ENCODE assay signal across 31 mouse cellular contexts in genomic region chr13:16379492-16379891, GRCm38 (mm10).
DNase-seq lines count a peak whose midpoint lies in the region; ATAC-seq and TF ChIP-seq lines count a peak whose summit lies in the region.
"Had no signal": no experiment of that assay in that cellular context is flagged by ENCODE, and none has a peak within 500 bp of the region (broad histone marks: within the 10 kb centered on the region; RNA-seq: fewer than 3 reads in every experiment).

No protein-coding gene starts in this region.

- ATAC-seq in forebrain, embryonic 15.5 days (replicated peaks) = peak; percentile 88
- ATAC-seq in forebrain, embryonic 14.5 days = no peak
- no peak for ATAC-seq in kidney, postnatal 0 days (replicated peaks; ENCODE audit: low FRiP score, low read depth)
- ATAC-seq in lung, embryonic 14.5 days (ENCODE audit: insufficient read depth) = 0 out of 2 replicates have a peak, but pooled peaks have one; percentile 52
- ATAC-seq: activated CD4-positive, CD25-positive, alpha-beta regulatory T cell, adult 4 months; inflammation-experienced regulatory T-cells, adult 6 months; lung, postnatal 0 days; midbrain, embryonic 15.5 days had no signal

- H3K36me3 ChIP-seq in forebrain, embryonic 15.5 days = no peaks in the 10 kb centered on the region
- H3K36me3 ChIP-seq in forebrain, embryonic 14.5 days (ENCODE audit: control insufficient read depth, insufficient read depth, low read length) = no peaks in the 10 kb centered on the region
- H3K36me3 ChIP-seq in kidney, postnatal 0 days (ENCODE audit: insufficient read depth, low read length) = no peaks in the 10 kb centered on the region
- no peaks in the 10 kb centered on the region for H3K36me3 ChIP-seq in lung, embryonic 14.5 days (ENCODE audit: insufficient read depth)
- H3K36me3 ChIP-seq: embryonic facial prominence, embryonic 10.5 days; embryonic facial prominence, embryonic 15.5 days; hindbrain, embryonic 10.5 days; hindbrain, embryonic 15.5 days; limb, embryonic 10.5 days; limb, embryonic 15.5 days; midbrain, embryonic 10.5 days; midbrain, embryonic 15.5 days; neural tube, embryonic 15.5 days had no signal

- H3K27me3 ChIP-seq in forebrain, embryonic 15.5 days = no peaks in the 10 kb centered on the region
- H3K27me3 ChIP-seq in forebrain, embryonic 14.5 days (replicated peaks; ENCODE audit: control insufficient read depth, insufficient read depth, low read length) = no peaks in the 10 kb centered on the region
- H3K27me3 ChIP-seq in kidney, postnatal 0 days (ENCODE audit: insufficient read depth, low read length) = no peaks in the 10 kb centered on the region
- no peaks in the 10 kb centered on the region for H3K27me3 ChIP-seq in lung, embryonic 14.5 days (ENCODE audit: insufficient read depth, low read length)
- H3K27me3 ChIP-seq: CH12.LX; embryonic facial prominence, embryonic 15.5 days; hindbrain, embryonic 15.5 days; limb, embryonic 15.5 days; midbrain, embryonic 15.5 days; neural tube, embryonic 15.5 days had no signal

- no peak overlapping the region for H3K4me2 ChIP-seq in forebrain, embryonic 15.5 days (replicated peaks)
- no peak overlapping the region for H3K4me2 ChIP-seq in forebrain, embryonic 14.5 days (ENCODE audit: low read length)
- H3K4me2 ChIP-seq in kidney, postnatal 0 days (ENCODE audit: low read length) = no peak overlapping the region
- H3K4me2 ChIP-seq in lung, embryonic 14.5 days = no peak overlapping the region
- H3K4me2 ChIP-seq: embryonic facial prominence, embryonic 15.5 days; hindbrain, embryonic 15.5 days; limb, embryonic 15.5 days; midbrain, embryonic 15.5 days; neural tube, embryonic 15.5 days had no signal

- TF ChIP-seq CTCF in kidney, postnatal 0 days (IDR thresholded peaks at IDR 0.05; ENCODE audit: low read depth) = no peak
- TF ChIP-seq CTCF in lung, embryonic 14.5 days (IDR thresholded peaks at IDR 0.05; ENCODE audit: low read depth) = no peak

- H3K4me1 ChIP-seq in forebrain, embryonic 15.5 days = no peaks in the 10 kb centered on the region
- no peaks in the 10 kb centered on the region for H3K4me1 ChIP-seq in forebrain, embryonic 14.5 days (ENCODE audit: control insufficient read depth, insufficient read depth, low read length)
- H3K4me1 ChIP-seq in kidney, postnatal 0 days (replicated peaks; ENCODE audit: insufficient read depth, low read length) = no peaks in the 10 kb centered on the region
- H3K4me1 ChIP-seq in lung, embryonic 14.5 days (ENCODE audit: insufficient read depth) = no peaks in the 10 kb centered on the region
- H3K4me1 ChIP-seq: embryonic facial prominence, embryonic 10.5 days; embryonic facial prominence, embryonic 15.5 days; hindbrain, embryonic 10.5 days; hindbrain, embryonic 15.5 days; limb, embryonic 10.5 days; limb, embryonic 15.5 days; midbrain, embryonic 10.5 days; midbrain, embryonic 15.5 days; neural tube, embryonic 15.5 days had no signal

- 77% methylated on average over 5 of the region's 5 CpGs for WGBS in forebrain, embryonic 15.5 days
- 89% methylated on average over 5 of the region's 5 CpGs for WGBS in forebrain, embryonic 14.5 days
- 44% methylated on average over 5 of the region's 5 CpGs for WGBS in kidney, postnatal 0 days
- WGBS in lung, embryonic 14.5 days = 61% methylated on average over 5 of the region's 5 CpGs

- H3K9ac ChIP-seq in forebrain, embryonic 15.5 days (replicated peaks) = no peak overlapping the region
- no peak overlapping the region for H3K9ac ChIP-seq in forebrain, embryonic 14.5 days (ENCODE audit: low read length)
- H3K9ac ChIP-seq in kidney, postnatal 0 days (ENCODE audit: low read depth, low read length) = no peak overlapping the region
- H3K9ac ChIP-seq in lung, embryonic 14.5 days = no peak overlapping the region
- H3K9ac ChIP-seq: embryonic facial prominence, embryonic 15.5 days; hindbrain, embryonic 15.5 days; limb, embryonic 15.5 days; liver, embryonic 14.5 days; midbrain, embryonic 15.5 days; neural tube, embryonic 15.5 days had no signal

- no peak for DNase-seq in forebrain, embryonic 14.5 days (ENCODE audit: low spot score)
- peak; percentile 72 for DNase-seq in kidney, postnatal 0 days (ENCODE audit: low spot score)
- no peak for DNase-seq in kidney, adult 18-20 months
- DNase-seq in lung, embryonic 14.5 days = peak; percentile 60
- DNase-seq in lung, postnatal 36 days = no peak
- peak; percentile 30 for DNase-seq in brain, embryonic 18.5 days (ENCODE audit: low read depth, low spot score)
- no peak for DNase-seq in gastrocnemius, postnatal 4 days (ENCODE audit: low spot score in 2 of 2)
- DNase-seq: adrenal gland, adult 8-10 months; cerebellum, adult 8-10 months; cerebellum, postnatal 25 days; gastrocnemius, postnatal 10 days; heart, postnatal 14 days; layer of hippocampus, adult 9-11 months; retina, postnatal 1 day; right cerebral cortex, postnatal 14 days; thymus, postnatal 4 days had no signal

- H3K9me3 ChIP-seq in forebrain, embryonic 15.5 days = no peaks in the 10 kb centered on the region
- no peaks in the 10 kb centered on the region for H3K9me3 ChIP-seq in forebrain, embryonic 14.5 days (replicated peaks; ENCODE audit: control insufficient read depth, low read length)
- H3K9me3 ChIP-seq in kidney, postnatal 0 days (replicated peaks; ENCODE audit: low read length) = no peaks in the 10 kb centered on the region
- no peaks in the 10 kb centered on the region for H3K9me3 ChIP-seq in lung, embryonic 14.5 days (ENCODE audit: low read depth, low read length)
- H3K9me3 ChIP-seq: embryonic facial prominence, embryonic 10.5 days; embryonic facial prominence, embryonic 15.5 days; hindbrain, embryonic 10.5 days; hindbrain, embryonic 15.5 days; limb, embryonic 10.5 days; limb, embryonic 15.5 days; midbrain, embryonic 10.5 days; midbrain, embryonic 15.5 days; neural tube, embryonic 15.5 days had no signal

- H3K4me3 ChIP-seq in forebrain, embryonic 15.5 days = no peak overlapping the region
- no peak overlapping the region for H3K4me3 ChIP-seq in forebrain, embryonic 14.5 days (ENCODE audit: low read depth, low read length)
- H3K4me3 ChIP-seq in kidney, postnatal 0 days (replicated peaks; ENCODE audit: low read depth, low read length) = no peak overlapping the region
- H3K4me3 ChIP-seq in lung, embryonic 14.5 days (ENCODE audit: low read depth, low read length) = no peak overlapping the region
- H3K4me3 ChIP-seq: embryonic facial prominence, embryonic 10.5 days; embryonic facial prominence, embryonic 15.5 days; hindbrain, embryonic 10.5 days; hindbrain, embryonic 15.5 days; limb, embryonic 10.5 days; limb, embryonic 15.5 days; midbrain, embryonic 10.5 days; midbrain, embryonic 15.5 days; neural tube, embryonic 15.5 days had no signal

- H3K27ac ChIP-seq in forebrain, embryonic 15.5 days (replicated peaks) = no peak overlapping the region
- H3K27ac ChIP-seq in forebrain, embryonic 14.5 days (ENCODE audit: low read depth, low read length) = no peak overlapping the region
- no peak overlapping the region for H3K27ac ChIP-seq in kidney, postnatal 0 days
- no peak overlapping the region for H3K27ac ChIP-seq in lung, embryonic 14.5 days (ENCODE audit: low read depth)
- H3K27ac ChIP-seq: embryonic facial prominence, embryonic 10.5 days; embryonic facial prominence, embryonic 15.5 days; hindbrain, embryonic 10.5 days; hindbrain, embryonic 15.5 days; limb, embryonic 10.5 days; limb, embryonic 15.5 days; liver, embryonic 14.5 days; midbrain, embryonic 10.5 days; midbrain, embryonic 15.5 days; neural tube, embryonic 15.5 days had no signal

Comparison
In these comparisons a context has a peak if more than half of its experiments do, and no peak if none do; other contexts are left out.
1. ATAC-seq: peak in forebrain, embryonic 15.5 days (single experiment) and lung, embryonic 14.5 days (single experiment); none in forebrain, embryonic 14.5 days (single experiment) and kidney, postnatal 0 days (single experiment).
2. DNase-seq: peak in kidney, postnatal 0 days (single experiment), lung, embryonic 14.5 days (single experiment) and brain, embryonic 18.5 days (single experiment); none in forebrain, embryonic 14.5 days (single experiment), kidney, adult 18-20 months (single experiment), lung, postnatal 36 days (single experiment) and gastrocnemius, postnatal 4 days (0 of 2).